Mouse (Mus musculus): ENCODE measurements around the gene Arhgdib.
"Not testable (repeated sequence)": the region's sequence is repeated elsewhere in the genome, so short reads cannot be mapped to it uniquely, and the experiment has no call there.

Arhgdib gene

GRCm38 (mm10) chr6:136898954-136899353, 42.7 kb downstream of the Arhgdib start:
- no peak overlapping the region for H3K4me3 ChIP-seq (replicated peaks; ENCODE audit: low read length)
- peaks cover 4% of the 10 kb centered on the region for H3K4me1 ChIP-seq (replicated peaks; ENCODE audit: low read depth, low read length)
- H3K36me3 ChIP-seq (ENCODE audit: insufficient read depth, low read length): no peaks in the 10 kb centered on the region
- H3K9me3 ChIP-seq (ENCODE audit: low read length): no peaks in the 10 kb centered on the region
- TF ChIP-seq NANOG (IDR thresholded peaks at IDR 0.05; ENCODE audit: borderline replicate concordance, low read length): no peak
- no peak for TF ChIP-seq POU5F1 (IDR thresholded peaks at IDR 0.05; ENCODE audit: borderline replicate concordance, low read length)
- no peak for TF ChIP-seq CTCF (conservative IDR thresholded peaks at IDR 0.05; ENCODE audit: low read length)
- H3K27me3 ChIP-seq (ENCODE audit: insufficient read depth, low read length): no peaks in the 10 kb centered on the region

- no peaks in the 10 kb centered on the region for H3K36me3 ChIP-seq (ENCODE audit: insufficient read depth, low read length)
- no peaks in the 10 kb centered on the region for H3K27me3 ChIP-seq (ENCODE audit: insufficient read depth, low read length)
- H3K4me1 ChIP-seq (replicated peaks; ENCODE audit: low read depth, low read length): peaks cover 4% of the 10 kb centered on the region
- TF ChIP-seq NANOG (IDR thresholded peaks at IDR 0.05; ENCODE audit: borderline replicate concordance, low read length) (no peak), CTCF (conservative IDR thresholded peaks at IDR 0.05; ENCODE audit: low read length) (no peak), POU5F1 (IDR thresholded peaks at IDR 0.05; ENCODE audit: borderline replicate concordance, low read length) (no peak)
- H3K9me3 ChIP-seq (ENCODE audit: low read length): no peaks in the 10 kb centered on the region
- no peak overlapping the region for H3K4me3 ChIP-seq (replicated peaks; ENCODE audit: low read length)
These were observed 43.5 kb downstream of the Arhgdib start for GRCm38 (mm10) chr6:136898222-136898621.

GRCm38 (mm10) chr6:136897789-136898188, 43.9 kb downstream of the Arhgdib start:
- Histone ChIP-seq H3K36me3 (ENCODE audit: insufficient read depth, low read length) (no peaks in the 10 kb centered on the region), H3K27me3 (ENCODE audit: insufficient read depth, low read length) (no peaks in the 10 kb centered on the region), H3K4me1 (replicated peaks; ENCODE audit: low read depth, low read length) (peaks cover 4% of the 10 kb centered on the region), H3K9me3 (ENCODE audit: low read length) (no peaks in the 10 kb centered on the region), H3K4me3 (replicated peaks; ENCODE audit: low read length) (no peak overlapping the region)
- TF ChIP-seq CTCF (conservative IDR thresholded peaks at IDR 0.05; ENCODE audit: low read length) (no peak), POU5F1 (IDR thresholded peaks at IDR 0.05; ENCODE audit: borderline replicate concordance, low read length) (no peak), NANOG (IDR thresholded peaks at IDR 0.05; ENCODE audit: borderline replicate concordance, low read length) (no peak)

GRCm38 (mm10) chr6:136894532-136895339, 47.0 kb downstream of the Arhgdib start:
- Histone ChIP-seq H3K4me1 (replicated peaks; ENCODE audit: low read depth, low read length) (peaks cover 4% of the 10 kb centered on the region), H3K27me3 (ENCODE audit: insufficient read depth, low read length) (no peaks in the 10 kb centered on the region), H3K36me3 (ENCODE audit: insufficient read depth, low read length) (no peaks in the 10 kb centered on the region), H3K4me3 (replicated peaks; ENCODE audit: low read length) (no peak overlapping the region), H3K9me3 (ENCODE audit: low read length) (no peaks in the 10 kb centered on the region)
- TF ChIP-seq CTCF (conservative IDR thresholded peaks at IDR 0.05; ENCODE audit: low read length) (no peak), NANOG (IDR thresholded peaks at IDR 0.05; ENCODE audit: borderline replicate concordance, low read length) (no peak), POU5F1 (IDR thresholded peaks at IDR 0.05; ENCODE audit: borderline replicate concordance, low read length) (no peak)

GRCm38 (mm10) chr6:136892002-136892401, 49.7 kb downstream of the Arhgdib start:
- TF ChIP-seq NANOG (IDR thresholded peaks at IDR 0.05; ENCODE audit: borderline replicate concordance, low read length) (no peak), POU5F1 (IDR thresholded peaks at IDR 0.05; ENCODE audit: borderline replicate concordance, low read length) (no peak), CTCF (conservative IDR thresholded peaks at IDR 0.05; ENCODE audit: low read length) (no peak)

GRCm38 (mm10) chr6:136889554-136889953, 52.1 kb downstream of the Arhgdib start:
- no peak overlapping the region for H3K4me3 ChIP-seq (replicated peaks; ENCODE audit: low read length)
- no peaks in the 10 kb centered on the region for H3K27me3 ChIP-seq (ENCODE audit: insufficient read depth, low read length)
- TF ChIP-seq CTCF (conservative IDR thresholded peaks at IDR 0.05; ENCODE audit: low read length): no peak
- no peak for TF ChIP-seq NANOG (IDR thresholded peaks at IDR 0.05; ENCODE audit: borderline replicate concordance, low read length)
- TF ChIP-seq POU5F1 (IDR thresholded peaks at IDR 0.05; ENCODE audit: borderline replicate concordance, low read length): no peak
- no peaks in the 10 kb centered on the region for H3K36me3 ChIP-seq (ENCODE audit: insufficient read depth, low read length)
- no peaks in the 10 kb centered on the region for H3K4me1 ChIP-seq (replicated peaks; ENCODE audit: low read depth, low read length)
- no peaks in the 10 kb centered on the region for H3K9me3 ChIP-seq (ENCODE audit: low read length)

More at GRCm38 (mm10) chr6:136892002-136892401, 49.7 kb downstream of the Arhgdib start:
- H3K9me3 ChIP-seq (ENCODE audit: low read length): no peaks in the 10 kb centered on the region
- no peaks in the 10 kb centered on the region for H3K36me3 ChIP-seq (ENCODE audit: insufficient read depth, low read length)
- no peak overlapping the region for H3K4me3 ChIP-seq (replicated peaks; ENCODE audit: low read length)
- no peaks in the 10 kb centered on the region for H3K27me3 ChIP-seq (ENCODE audit: insufficient read depth, low read length)
- peaks cover 4% of the 10 kb centered on the region for H3K4me1 ChIP-seq (replicated peaks; ENCODE audit: low read depth, low read length)

- H3K4me3 ChIP-seq (replicated peaks; ENCODE audit: low read length): no peak overlapping the region
- H3K9me3 ChIP-seq (ENCODE audit: low read length): no peaks in the 10 kb centered on the region
- no peaks in the 10 kb centered on the region for H3K4me1 ChIP-seq (replicated peaks; ENCODE audit: low read depth, low read length)
- TF ChIP-seq POU5F1 (IDR thresholded peaks at IDR 0.05; ENCODE audit: borderline replicate concordance, low read length): no peak
- TF ChIP-seq NANOG (IDR thresholded peaks at IDR 0.05; ENCODE audit: borderline replicate concordance, low read length): no peak
- TF ChIP-seq CTCF (conservative IDR thresholded peaks at IDR 0.05; ENCODE audit: low read length): no peak
- H3K27me3 ChIP-seq (ENCODE audit: insufficient read depth, low read length): no peaks in the 10 kb centered on the region
- H3K36me3 ChIP-seq (ENCODE audit: insufficient read depth, low read length): no peaks in the 10 kb centered on the region
These were observed 52.6 kb downstream of the Arhgdib start for GRCm38 (mm10) chr6:136889067-136889466.

- Histone ChIP-seq H3K9me3 (ENCODE audit: low read length) (no peaks in the 10 kb centered on the region), H3K27me3 (ENCODE audit: insufficient read depth, low read length) (no peaks in the 10 kb centered on the region), H3K4me1 (replicated peaks; ENCODE audit: low read depth, low read length) (no peaks in the 10 kb centered on the region), H3K36me3 (ENCODE audit: insufficient read depth, low read length) (no peaks in the 10 kb centered on the region), H3K4me3 (replicated peaks; ENCODE audit: low read length) (no peak overlapping the region)
- TF ChIP-seq POU5F1 (IDR thresholded peaks at IDR 0.05; ENCODE audit: borderline replicate concordance, low read length): no peak
- no peak for TF ChIP-seq NANOG (IDR thresholded peaks at IDR 0.05; ENCODE audit: borderline replicate concordance, low read length)
- TF ChIP-seq CTCF (conservative IDR thresholded peaks at IDR 0.05; ENCODE audit: low read length): no peak
These were observed 53.8 kb downstream of the Arhgdib start for GRCm38 (mm10) chr6:136887854-136888253.

GRCm38 (mm10) chr6:136884766-136885165, 56.9 kb downstream of the Arhgdib start:
- not testable (repeated sequence) for H3K9me3 ChIP-seq (ENCODE audit: low read length)

More at GRCm38 (mm10) chr6:136884766-136885165, 56.9 kb downstream of the Arhgdib start:
- not testable (repeated sequence) for H3K27me3 ChIP-seq (ENCODE audit: insufficient read depth, low read length); H3K4me3 ChIP-seq (replicated peaks; ENCODE audit: low read length); H3K36me3 ChIP-seq (ENCODE audit: insufficient read depth, low read length); H3K4me1 ChIP-seq (replicated peaks; ENCODE audit: low read depth, low read length)
